Mouse (Mus musculus): ENCODE results near the gene Dyrk1a.

GRCm38 (mm10) chr16:94724747-94725211 lies 155.0 kb downstream of the Dyrk1a start:
- TF ChIP-seq CTCF (IDR thresholded peaks at IDR 0.05; ENCODE audit: insufficient read depth, low read length), result no peak
- TF ChIP-seq POLR2A (IDR thresholded peaks at IDR 0.05; ENCODE audit: borderline replicate concordance, extremely low read depth, low read depth, low read length), result no peak

Data from lung, adult 2 months (tissue).